Mouse (Mus musculus): ENCODE results near the gene Vat1. TPM values are rescaled to one million over a fixed set of nuclear protein-coding genes. Genes with fewer than 3 reads are reported as not detected.
"Not testable (repeated sequence)": the region's sequence is repeated elsewhere in the genome, so short reads cannot be mapped to it uniquely, and the experiment has no call there.

Vat1 gene
- polyA plus RNA-seq, 1 experiment from 2014 or later, result 36.5 TPM

- 31% methylated on average over 6 of the region's 6 CpGs for WGBS
- H3K9ac ChIP-seq (replicated peaks; ENCODE audit: low read length), result no peak overlapping the region
- H3K27ac ChIP-seq (ENCODE audit: low read length), result no peak overlapping the region
- ATAC-seq (ENCODE audit: low FRiP score, low TSS enrichment), result peak; percentile 10; the same call in 1 of the 2 replicates
- no peaks in the 10 kb centered on the region for H3K9me3 ChIP-seq (ENCODE audit: low read length)
- H3K4me1 ChIP-seq (ENCODE audit: insufficient read depth, low read length), result peaks cover 40% of the 10 kb centered on the region
- H3K27me3 ChIP-seq (ENCODE audit: insufficient read depth, low read length), result no peaks in the 10 kb centered on the region
- no peak overlapping the region for H3K4me2 ChIP-seq (replicated peaks; ENCODE audit: low read depth, low read length)
- H3K36me3 ChIP-seq (ENCODE audit: insufficient read depth, low read length), result peaks cover 23% of the 10 kb centered on the region
- no peak overlapping the region for H3K4me3 ChIP-seq (ENCODE audit: low read length)
Observed at GRCm38 (mm10) chr11:101459716-101460115, 6.3 kb downstream of the Vat1 start.

GRCm38 (mm10) chr11:101458217-101458616, 7.8 kb downstream of the Vat1 start:
- no peaks in the 10 kb centered on the region for H3K27me3 ChIP-seq (ENCODE audit: insufficient read depth, low read length)
- peaks cover 23% of the 10 kb centered on the region for H3K36me3 ChIP-seq (ENCODE audit: insufficient read depth, low read length)
- peaks cover 31% of the 10 kb centered on the region for H3K4me1 ChIP-seq (ENCODE audit: insufficient read depth, low read length)
- ATAC-seq (ENCODE audit: low FRiP score, low TSS enrichment), result no peak
- WGBS, result 88% methylated on average over 12 of the region's 12 CpGs
- no peak overlapping the region for H3K9ac ChIP-seq (replicated peaks; ENCODE audit: low read length)
- no peak overlapping the region for H3K4me3 ChIP-seq (ENCODE audit: low read length)
- no peak overlapping the region for H3K4me2 ChIP-seq (replicated peaks; ENCODE audit: low read depth, low read length)
- H3K9me3 ChIP-seq (ENCODE audit: low read length), result no peaks in the 10 kb centered on the region
- H3K27ac ChIP-seq (ENCODE audit: low read length), result no peak overlapping the region

GRCm38 (mm10) chr11:101457631-101458030, 8.4 kb downstream of the Vat1 start:
- H3K27ac ChIP-seq (ENCODE audit: low read length), result no peak overlapping the region
- H3K9ac ChIP-seq (replicated peaks; ENCODE audit: low read length), result no peak overlapping the region
- no peaks in the 10 kb centered on the region for H3K9me3 ChIP-seq (ENCODE audit: low read length)
- H3K36me3 ChIP-seq (ENCODE audit: insufficient read depth, low read length), result peaks cover 23% of the 10 kb centered on the region
- no peak overlapping the region for H3K4me3 ChIP-seq (ENCODE audit: low read length)
- no peaks in the 10 kb centered on the region for H3K27me3 ChIP-seq (ENCODE audit: insufficient read depth, low read length)
- H3K4me1 ChIP-seq (ENCODE audit: insufficient read depth, low read length), result peaks cover 25% of the 10 kb centered on the region
- H3K4me2 ChIP-seq (replicated peaks; ENCODE audit: low read depth, low read length), result no peak overlapping the region
- ATAC-seq (ENCODE audit: low FRiP score, low TSS enrichment), result no peak
- 91% methylated on average over 9 of the region's 9 CpGs for WGBS

- Histone ChIP-seq H3K9ac (replicated peaks; ENCODE audit: low read length) (no peak overlapping the region), H3K4me1 (ENCODE audit: insufficient read depth, low read length) (peaks cover 18% of the 10 kb centered on the region), H3K4me2 (replicated peaks; ENCODE audit: low read depth, low read length) (no peak overlapping the region), H3K27ac (ENCODE audit: low read length) (peak overlapping the region; percentile 57; the same call in 1 of the 2 replicates), H3K9me3 (ENCODE audit: low read length) (no peaks in the 10 kb centered on the region), H3K4me3 (ENCODE audit: low read length) (no peak overlapping the region), H3K27me3 (ENCODE audit: insufficient read depth, low read length) (no peaks in the 10 kb centered on the region), H3K36me3 (ENCODE audit: insufficient read depth, low read length) (peaks cover 18% of the 10 kb centered on the region)
- ATAC-seq (ENCODE audit: low FRiP score, low TSS enrichment), result no peak
- WGBS, result 82% methylated on average over 7 of the region's 7 CpGs
Observed at GRCm38 (mm10) chr11:101455627-101456026, 10.4 kb downstream of the Vat1 start.

GRCm38 (mm10) chr11:101454702-101455101, 11.3 kb downstream of the Vat1 start:
- WGBS, result 47% methylated on average over 6 of the region's 6 CpGs
- Histone ChIP-seq H3K4me2 (replicated peaks; ENCODE audit: low read depth, low read length) (no peak overlapping the region), H3K4me3 (ENCODE audit: low read length) (no peak overlapping the region), H3K27ac (ENCODE audit: low read length) (peak overlapping the region; percentile 57), H3K27me3 (ENCODE audit: insufficient read depth, low read length) (no peaks in the 10 kb centered on the region), H3K9me3 (ENCODE audit: low read length) (no peaks in the 10 kb centered on the region), H3K9ac (replicated peaks; ENCODE audit: low read length) (no peak overlapping the region), H3K4me1 (ENCODE audit: insufficient read depth, low read length) (peaks cover 14% of the 10 kb centered on the region), H3K36me3 (ENCODE audit: insufficient read depth, low read length) (peaks cover 13% of the 10 kb centered on the region)
- ATAC-seq (ENCODE audit: low FRiP score, low TSS enrichment), result peak; percentile 29; the same call in 1 of the 2 replicates

GRCm38 (mm10) chr11:101452093-101452774, 13.8 kb downstream of the Vat1 start:
- H3K4me1 ChIP-seq (ENCODE audit: insufficient read depth, low read length), result peaks cover 14% of the 10 kb centered on the region; the same call in 1 of the 2 replicates
- no peak for ATAC-seq (ENCODE audit: low FRiP score, low TSS enrichment)
- H3K27ac ChIP-seq (ENCODE audit: low read length), result no peak overlapping the region
- H3K27me3 ChIP-seq (ENCODE audit: insufficient read depth, low read length), result no peaks in the 10 kb centered on the region
- peaks cover 2% of the 10 kb centered on the region; the same call in 1 of the 2 replicates for H3K36me3 ChIP-seq (ENCODE audit: insufficient read depth, low read length)
- WGBS, result 67% methylated on average over 10 of the region's 10 CpGs
- no peaks in the 10 kb centered on the region for H3K9me3 ChIP-seq (ENCODE audit: low read length)
- H3K4me3 ChIP-seq (ENCODE audit: low read length), result no peak overlapping the region
- no peak overlapping the region for H3K4me2 ChIP-seq (replicated peaks; ENCODE audit: low read depth, low read length)
- no peak overlapping the region for H3K9ac ChIP-seq (replicated peaks; ENCODE audit: low read length)

GRCm38 (mm10) chr11:101451536-101451935, 14.5 kb downstream of the Vat1 start:
- 90% methylated on average over 10 of the region's 10 CpGs for WGBS
- H3K9me3 ChIP-seq (ENCODE audit: low read length), result no peaks in the 10 kb centered on the region
- H3K4me1 ChIP-seq (ENCODE audit: insufficient read depth, low read length), result peaks cover 14% of the 10 kb centered on the region; the same call in 1 of the 2 replicates

GRCm38 (mm10) chr11:101450394-101450793, 15.6 kb downstream of the Vat1 start:
- ATAC-seq (ENCODE audit: low FRiP score, low TSS enrichment), result no peak
- Histone ChIP-seq H3K36me3 (ENCODE audit: insufficient read depth, low read length) (peaks cover 6% of the 10 kb centered on the region; the same call in 1 of the 2 replicates), H3K4me2 (replicated peaks; ENCODE audit: low read depth, low read length) (no peak overlapping the region)

More at GRCm38 (mm10) chr11:101451536-101451935, 14.5 kb downstream of the Vat1 start:
- no peak overlapping the region for H3K4me2 ChIP-seq (replicated peaks; ENCODE audit: low read depth, low read length)
- no peak overlapping the region for H3K27ac ChIP-seq (ENCODE audit: low read length)
- no peak overlapping the region for H3K9ac ChIP-seq (replicated peaks; ENCODE audit: low read length)
- no peak overlapping the region for H3K4me3 ChIP-seq (ENCODE audit: low read length)
- H3K36me3 ChIP-seq (ENCODE audit: insufficient read depth, low read length), result peaks cover under 1% of the 10 kb centered on the region; the same call in 1 of the 2 replicates
- ATAC-seq (ENCODE audit: low FRiP score, low TSS enrichment), result no peak
- H3K27me3 ChIP-seq (ENCODE audit: insufficient read depth, low read length), result no peaks in the 10 kb centered on the region

GRCm38 (mm10) chr11:101449596-101449995, 16.4 kb downstream of the Vat1 start:
- H3K27ac ChIP-seq (ENCODE audit: low read length); H3K4me2 ChIP-seq (replicated peaks; ENCODE audit: low read depth, low read length); ATAC-seq (ENCODE audit: low FRiP score, low TSS enrichment); H3K27me3 ChIP-seq (ENCODE audit: insufficient read depth, low read length); H3K4me3 ChIP-seq (ENCODE audit: low read length); H3K9ac ChIP-seq (replicated peaks; ENCODE audit: low read length); H3K9me3 ChIP-seq (ENCODE audit: low read length): not testable (repeated sequence)
- H3K4me1 ChIP-seq (ENCODE audit: insufficient read depth, low read length), result peaks cover 10% of the 10 kb centered on the region; the same call in 1 of the 2 replicates
- 82% methylated on average over 4 of the region's 4 CpGs for WGBS
- peaks cover 13% of the 10 kb centered on the region for H3K36me3 ChIP-seq (ENCODE audit: insufficient read depth, low read length)

More at GRCm38 (mm10) chr11:101450394-101450793, 15.6 kb downstream of the Vat1 start:
- 90% methylated on average over 3 of the region's 3 CpGs for WGBS
- H3K9me3 ChIP-seq (ENCODE audit: low read length), result no peaks in the 10 kb centered on the region
- no peak overlapping the region for H3K9ac ChIP-seq (replicated peaks; ENCODE audit: low read length)
- no peak overlapping the region for H3K4me3 ChIP-seq (ENCODE audit: low read length)
- H3K27me3 ChIP-seq (ENCODE audit: insufficient read depth, low read length), result no peaks in the 10 kb centered on the region
- no peak overlapping the region for H3K27ac ChIP-seq (ENCODE audit: low read length)
- peaks cover 14% of the 10 kb centered on the region; the same call in 1 of the 2 replicates for H3K4me1 ChIP-seq (ENCODE audit: insufficient read depth, low read length)

- peak overlapping the region; percentile 68 for H3K9ac ChIP-seq (replicated peaks; ENCODE audit: low read length)
- H3K4me3 ChIP-seq (ENCODE audit: low read length), result peak overlapping the region; percentile 54
- no peak for ATAC-seq (ENCODE audit: low FRiP score, low TSS enrichment)
- peaks cover 20% of the 10 kb centered on the region for H3K36me3 ChIP-seq (ENCODE audit: insufficient read depth, low read length)
- H3K27ac ChIP-seq (ENCODE audit: low read length), result no peak overlapping the region; the same call in 1 of the 2 replicates
- WGBS, result 89% methylated on average over 4 of the region's 4 CpGs
- no peaks in the 10 kb centered on the region for H3K27me3 ChIP-seq (ENCODE audit: insufficient read depth, low read length)
- H3K9me3 ChIP-seq (ENCODE audit: low read length), result no peaks in the 10 kb centered on the region
- H3K4me1 ChIP-seq (ENCODE audit: insufficient read depth, low read length), result peaks cover 13% of the 10 kb centered on the region
- peak overlapping the region; percentile 55 for H3K4me2 ChIP-seq (replicated peaks; ENCODE audit: low read depth, low read length)
Observed at GRCm38 (mm10) chr11:101448899-101449298, 17.1 kb downstream of the Vat1 start.
